ENCODE assay signal across 7 mouse cellular contexts in the genomic region with DNA sequence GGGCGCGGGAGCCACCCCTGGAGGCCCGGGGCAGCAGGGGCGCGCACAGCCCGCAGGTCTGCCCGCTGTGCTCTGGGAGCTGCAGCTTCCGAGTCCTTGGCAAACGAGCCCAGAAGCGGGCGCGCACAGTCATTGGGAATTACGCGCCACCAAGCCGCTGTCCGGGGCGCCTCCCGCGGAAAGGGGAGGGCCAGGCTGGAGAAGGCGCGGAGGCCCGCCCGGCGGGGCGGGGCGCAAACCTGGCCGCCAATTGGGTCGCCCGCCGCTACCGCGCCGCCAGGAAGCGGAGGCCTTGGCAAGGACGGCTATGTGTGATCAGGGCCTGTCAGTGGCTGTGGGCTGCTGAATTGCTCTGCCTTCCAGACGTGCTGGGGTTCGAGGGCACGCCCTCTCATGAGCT.
DNase-seq lines count a peak whose midpoint lies in the region; ATAC-seq and TF ChIP-seq lines count a peak whose summit lies in the region.
"Not testable (repeated sequence)": the region's sequence is repeated elsewhere in the genome, so short reads cannot be mapped to it uniquely, and the experiment has no call there.

No protein-coding gene starts in this region.

- not testable (repeated sequence) for H3K9me3 ChIP-seq in embryonic facial prominence, embryonic 15.5 days (replicated peaks); heart, embryonic 12.5 days (replicated peaks); hindbrain, embryonic 16.5 days (ENCODE audit: control insufficient read depth, low read length); limb, embryonic 12.5 days; lung, postnatal 0 days (ENCODE audit: low read length); neural tube, embryonic 14.5 days (ENCODE audit: control insufficient read depth, low read length)

- not testable (repeated sequence) for H3K27ac ChIP-seq in embryonic facial prominence, embryonic 15.5 days (replicated peaks); heart, embryonic 12.5 days (ENCODE audit: poor library complexity, severe bottlenecking); hindbrain, embryonic 16.5 days (ENCODE audit: low read depth, low read length); limb, embryonic 12.5 days; lung, postnatal 0 days (ENCODE audit: low read length); neural tube, embryonic 14.5 days (ENCODE audit: low read depth, low read length)

- not testable (repeated sequence) for H3K27me3 ChIP-seq in embryonic facial prominence, embryonic 15.5 days; heart, embryonic 12.5 days (replicated peaks); hindbrain, embryonic 16.5 days (replicated peaks; ENCODE audit: control insufficient read depth, insufficient read depth, low read length); limb, embryonic 12.5 days; lung, postnatal 0 days (replicated peaks; ENCODE audit: insufficient read depth, low read length); neural tube, embryonic 14.5 days (ENCODE audit: control insufficient read depth, insufficient read depth, low read length)

- not testable (repeated sequence) for TF ChIP-seq CTCF in lung, postnatal 0 days (IDR thresholded peaks at IDR 0.05)

- peak; percentile 27 for DNase-seq in adrenal gland, adult 2 months
- peak; percentile 2 for DNase-seq in lung, postnatal 0 days (ENCODE audit: low spot score)

- peak overlapping the region; percentile 51 for H3K4me2 ChIP-seq in embryonic facial prominence, embryonic 15.5 days (replicated peaks)
- peak overlapping the region; percentile 60 for H3K4me2 ChIP-seq in heart, embryonic 12.5 days
- H3K4me2 ChIP-seq in hindbrain, embryonic 16.5 days (ENCODE audit: low read length), result peak overlapping the region; percentile 40
- H3K4me2 ChIP-seq in limb, embryonic 12.5 days, result peak overlapping the region; percentile 48
- peak overlapping the region; percentile 51 for H3K4me2 ChIP-seq in lung, postnatal 0 days (replicated peaks; ENCODE audit: low read depth, low read length)
- peak overlapping the region; percentile 14; the same call in 1 of the 2 replicates for H3K4me2 ChIP-seq in neural tube, embryonic 14.5 days (ENCODE audit: low read depth, low read length)

- H3K36me3 ChIP-seq in embryonic facial prominence, embryonic 15.5 days; heart, embryonic 12.5 days; hindbrain, embryonic 16.5 days (ENCODE audit: control insufficient read depth, insufficient read depth, low read length); limb, embryonic 12.5 days; lung, postnatal 0 days (ENCODE audit: insufficient read depth, low read length); neural tube, embryonic 14.5 days (ENCODE audit: control insufficient read depth, insufficient read depth, low read length): not testable (repeated sequence)

- H3K9ac ChIP-seq in embryonic facial prominence, embryonic 15.5 days; hindbrain, embryonic 16.5 days (ENCODE audit: low read depth, low read length); lung, postnatal 0 days (replicated peaks; ENCODE audit: low read depth); neural tube, embryonic 14.5 days (replicated peaks; ENCODE audit: low read depth, low read length): not testable (repeated sequence)
- H3K9ac ChIP-seq in heart, embryonic 12.5 days, result 0 out of 2 replicates have a peak overlapping the region, but pooled peaks have one; percentile 56
- H3K9ac ChIP-seq in limb, embryonic 12.5 days (replicated peaks), result peak overlapping the region; percentile 52; the same call in 1 of the 2 replicates

- peak overlapping the region; percentile 41 for H3K4me3 ChIP-seq in embryonic facial prominence, embryonic 15.5 days (replicated peaks)
- H3K4me3 ChIP-seq in heart, embryonic 12.5 days, result peak overlapping the region; percentile 51
- H3K4me3 ChIP-seq in hindbrain, embryonic 16.5 days (ENCODE audit: low read length), result peak overlapping the region; percentile 35
- peak overlapping the region; percentile 42 for H3K4me3 ChIP-seq in limb, embryonic 12.5 days (replicated peaks)
- peak overlapping the region; percentile 17; the same call in 1 of the 2 replicates for H3K4me3 ChIP-seq in lung, postnatal 0 days (ENCODE audit: low read depth, low read length)
- H3K4me3 ChIP-seq in neural tube, embryonic 14.5 days (ENCODE audit: low read depth, low read length), result peak overlapping the region; percentile 20; the same call in 1 of the 2 replicates

- ATAC-seq in embryonic facial prominence, embryonic 15.5 days (ENCODE audit: insufficient number of reproducible peaks, low FRiP score, low TSS enrichment, low read depth), result peak; percentile 34; the same call in 1 of the 2 replicates
- ATAC-seq in heart, embryonic 12.5 days (ENCODE audit: insufficient number of reproducible peaks, low FRiP score), result peak; percentile 64
- peak; percentile 78 for ATAC-seq in hindbrain, embryonic 16.5 days
- not testable (repeated sequence) for ATAC-seq in limb, embryonic 12.5 days (ENCODE audit: insufficient number of reproducible peaks, insufficient read depth, low FRiP score, low TSS enrichment, low read depth); lung, postnatal 0 days
- ATAC-seq in neural tube, embryonic 14.5 days (ENCODE audit: low read depth), result peak; percentile 81

- not testable (repeated sequence) for H3K4me1 ChIP-seq in embryonic facial prominence, embryonic 15.5 days; heart, embryonic 12.5 days (replicated peaks); hindbrain, embryonic 16.5 days (ENCODE audit: control insufficient read depth, insufficient read depth, low read depth, low read length); limb, embryonic 12.5 days (replicated peaks); lung, postnatal 0 days (ENCODE audit: insufficient read depth, low read depth, low read length); neural tube, embryonic 14.5 days (ENCODE audit: control insufficient read depth, insufficient read depth, low read length)

- TF ChIP-seq EP300 in lung, postnatal 0 days (IDR thresholded peaks at IDR 0.05), result not testable (repeated sequence)

- under 1% methylated on average over 22 of the region's 38 CpGs for WGBS in embryonic facial prominence, embryonic 15.5 days
- 0% methylated on average over 34 of the region's 38 CpGs for WGBS in heart, embryonic 12.5 days
- 1% methylated on average over 12 of the region's 38 CpGs for WGBS in hindbrain, embryonic 16.5 days
- 3% methylated on average over 36 of the region's 38 CpGs for whole genome bisulfite sequencing in limb, embryonic 12.5 days
- WGBS in lung, postnatal 0 days, result 4% methylated on average over 11 of the region's 38 CpGs
- 3% methylated on average over 13 of the region's 38 CpGs for WGBS in neural tube, embryonic 14.5 days
